Mouse (Mus musculus) CH12.LX (cell line): ENCODE measurements around the gene Ralgps2. TPM values are rescaled to one million over a fixed set of nuclear protein-coding genes. Genes with fewer than 3 reads are reported as not detected.

Experiments used
- DNase-seq: peaks from one replicate; pipeline ENCODE4 v3.0.0-alpha.2; 2013; ENCODE audit errors: extremely low read depth
- H3K27ac ChIP-seq: 2 replicates; pipeline ENCODE4 v1.5.1; 2012; ENCODE audit warnings: low read depth, mild to moderate bottlenecking, control low read depth, moderate library complexity; ENCODE audit not compliant: insufficient read depth
- H3K27me3 ChIP-seq: replicated peaks from 2 replicates; pipeline ENCODE3; 2012; ENCODE audit warnings: inconsistent platforms
- H3K36me3 ChIP-seq, 2 experiments: replicated peaks in 1 of 2; 2 replicates each; pipeline versions ENCODE3 to v1.6.1; 2012; ENCODE audit warnings: inconsistent platforms in 1 of 2, low read length in 1 of 2, mild to moderate bottlenecking in 1 of 2, mixed read lengths in 1 of 2, moderate library complexity in 1 of 2; ENCODE audit not compliant: control insufficient read depth in 1 of 2, insufficient read depth in 1 of 2
- H3K4me1 ChIP-seq, 2 experiments: 2 replicates each; pipeline ENCODE4 v1.6.1; 2012; ENCODE audit warnings: inconsistent platforms in 1 of 2, moderate library complexity in 1 of 2; ENCODE audit not compliant: insufficient read depth in 2 of 2, control insufficient read depth in 1 of 2
- H3K4me2 ChIP-seq: 2 replicates; pipeline ENCODE4 v1.6.1; 2012; ENCODE audit warnings: low read depth, mild to moderate bottlenecking, control low read depth; ENCODE audit not compliant: poor library complexity, insufficient read depth, severe bottlenecking
- H3K4me3 ChIP-seq, 3 experiments: fragments of 150-350 bp in 1 of 3; sonication (generic) in 1 of 3; replicated peaks in 1 of 3; 2 replicates each; pipeline versions ENCODE3 to v1.5.1; 2011 to 2012; ENCODE audit warnings: low read depth in 2 of 3, low read length in 2 of 3, mild to moderate bottlenecking in 2 of 3, moderate library complexity in 2 of 3, control low read depth in 1 of 3, improper control_type of control experiment in 1 of 3, inconsistent platforms in 1 of 3, mixed read lengths in 1 of 3; ENCODE audit not compliant: poor library complexity in 1 of 3
- H3K79me2 ChIP-seq: replicated peaks from 2 replicates; pipeline ENCODE4 v1.6.1; 2012; ENCODE audit warnings: mild to moderate bottlenecking, moderate library complexity; ENCODE audit not compliant: control insufficient read depth, poor library complexity, insufficient read depth, severe bottlenecking; ENCODE audit errors: extremely low read depth
- H3K9ac ChIP-seq: 2 replicates; pipeline ENCODE4 v1.6.1; 2012; ENCODE audit warnings: low read depth, mild to moderate bottlenecking, control low read depth, moderate library complexity; ENCODE audit not compliant: insufficient read depth
- H3K9me3 ChIP-seq: replicated peaks from 2 replicates; pipeline ENCODE3; 2012; ENCODE audit warnings: low read length, inconsistent platforms, mixed read lengths
- BHLHE40 ChIP-seq: IDR thresholded peaks from 2 replicates; pipeline ENCODE4 v1.6.1; 2011; ENCODE audit warnings: mild to moderate bottlenecking, low read depth, low read length, improper control_type of control experiment
- E2F4 ChIP-seq: IDR thresholded peaks from 2 replicates; pipeline ENCODE4 v1.6.1; 2011; ENCODE audit warnings: low read depth, low read length, improper control_type of control experiment; ENCODE audit not compliant: insufficient replicate concordance
- ELF1 ChIP-seq: IDR thresholded peaks from 2 replicates; pipeline ENCODE4 v1.6.1; 2014; ENCODE audit warnings: low read depth, mild to moderate bottlenecking, inconsistent platforms, low read length, improper control_type of control experiment
- GABPA ChIP-seq: IDR thresholded peaks from 2 replicates; pipeline ENCODE4 v1.6.1; 2012; ENCODE audit warnings: low read depth, low read length, improper control_type of control experiment, inconsistent platforms; ENCODE audit not compliant: insufficient replicate concordance
- HCFC1 ChIP-seq: IDR thresholded peaks from 2 replicates; pipeline ENCODE4 v1.6.1; 2012; ENCODE audit warnings: low read depth, mild to moderate bottlenecking, inconsistent platforms, low read length, improper control_type of control experiment
- JUN ChIP-seq: IDR thresholded peaks from 2 replicates; pipeline ENCODE4 v1.6.1; 2011; ENCODE audit warnings: low read depth, mild to moderate bottlenecking, low read length, improper control_type of control experiment, moderate library complexity; ENCODE audit not compliant: insufficient read depth
- KAT2A ChIP-seq: IDR thresholded peaks from 2 replicates; pipeline ENCODE4 v1.6.1; 2012; ENCODE audit warnings: low read length, improper control_type of control experiment, inconsistent platforms; ENCODE audit not compliant: insufficient replicate concordance
- MXI1 ChIP-seq: IDR thresholded peaks from 2 replicates; pipeline ENCODE4 v1.6.1; 2011; ENCODE audit warnings: mild to moderate bottlenecking, low read depth, low read length, improper control_type of control experiment
- NRF1 ChIP-seq: IDR thresholded peaks from 2 replicates; pipeline ENCODE4 v1.6.1; 2014; ENCODE audit warnings: low read depth, mild to moderate bottlenecking, inconsistent platforms, low read length, improper control_type of control experiment, moderate library complexity
- POLR2A ChIP-seq: IDR thresholded peaks from 2 replicates; pipeline ENCODE4 v1.6.1; 2011; ENCODE audit warnings: low read depth, mild to moderate bottlenecking, improper control_type of control experiment, low read length
- RCOR1 ChIP-seq: conservative IDR thresholded peaks from 2 replicates; pipeline ENCODE4 v1.6.1; 2012; ENCODE audit warnings: low read depth, mild to moderate bottlenecking, inconsistent platforms, low read length, improper control_type of control experiment
- SIN3A ChIP-seq: IDR thresholded peaks from 2 replicates; pipeline ENCODE4 v1.6.1; 2012; ENCODE audit warnings: low read length, improper control_type of control experiment, inconsistent platforms
- SMC3 ChIP-seq: IDR thresholded peaks from 2 replicates; pipeline ENCODE4 v1.6.1; 2011; ENCODE audit warnings: low read depth, low read length, improper control_type of control experiment
- TBP ChIP-seq: conservative IDR thresholded peaks from 2 replicates; pipeline ENCODE4 v1.6.1; 2011; ENCODE audit warnings: low read depth, low read length, improper control_type of control experiment
- TCF12 ChIP-seq: IDR thresholded peaks from 2 replicates; pipeline ENCODE4 v1.6.1; 2014; ENCODE audit warnings: low read depth, mild to moderate bottlenecking, inconsistent platforms, low read length, improper control_type of control experiment
- USF1 ChIP-seq: IDR thresholded peaks from 2 replicates; pipeline ENCODE4 v1.6.1; 2014; ENCODE audit warnings: low read depth, mild to moderate bottlenecking, inconsistent platforms, low read length, improper control_type of control experiment
- USF2 ChIP-seq: conservative IDR thresholded peaks from 2 replicates; pipeline ENCODE4 v1.6.1; 2011; ENCODE audit warnings: low read depth, low read length, improper control_type of control experiment
- dilution Hi-C: fragments of 300-500 bp; cut with MboI; formaldehyde crosslinking; loops from 2 replicates; pipeline ENCODE4 v1.14.3; 2020; ENCODE audit warnings: low sequenced_read_pairs; ENCODE audit not compliant: extremely low pct_unique_long_range_greater_than_20kb, extremely low pct_ligation_motif_present
- in situ Hi-C: fragments of 300-500 bp; cut with MboI; formaldehyde crosslinking; loops from 3 replicates; pipeline ENCODE4 v1.14.3; 2019; ENCODE audit warnings: low sequenced_read_pairs, low pct_ligation_motif_present, low pct_unique_long_range_greater_than_20kb, mixed read lengths
- polyA plus RNA-seq: library from polyadenylated mRNA; unstranded; fragments of >175 nt; gene quantifications from 2 replicates; pipeline ENCODE4 v1.2.1, GENCODE M21; 2012; ENCODE audit warnings: low read depth; ENCODE audit not compliant: insufficient read length
- total RNA-seq, 2 experiments: library from RNA; depleted of rRNA; stranded (reverse); fragments of 300-350 nt in 1 of 2; fragments of >200 nt in 1 of 2; gene quantifications; 2 replicates each; pipeline ENCODE4 v1.2.3; 2012 to 2014

Ralgps2 gene
- total and polyA plus RNA-seq, 3 experiments: 65.1 to 149 (median 133) TPM

GRCm38 (mm10) chr1:156854558-156854957, 84.9 kb downstream of the Ralgps2 start:
- in situ Hi-C loops: no loop called here
- H3K27me3 ChIP-seq: no peaks in the 10 kb centered on the region
- dilution Hi-C loops: no loop called here

GRCm38 (mm10) chr1:156852872-156853271, 86.6 kb downstream of the Ralgps2 start:
- no peak overlapping the region for H3K4me2 ChIP-seq
- H3K79me2 ChIP-seq: peaks cover 2% of the 10 kb centered on the region; the same call in 1 of the 2 replicates
- in situ Hi-C loops (no loop called here), dilution Hi-C loops (no loop called here)
- no peak overlapping the region for H3K4me3 ChIP-seq
- no peak overlapping the region for H3K9ac ChIP-seq
- TF ChIP-seq HCFC1 (no peak), JUN (no peak), USF1 (no peak), BHLHE40 (no peak), SIN3A (no peak)
- TF ChIP-seq, all 38 proteins: peak for 0
- Histone ChIP-seq H3K27ac (no peak overlapping the region), H3K36me3 (peaks cover 37 to 54% of the 10 kb centered on the region in 2 experiments), H3K27me3 (no peaks in the 10 kb centered on the region), H3K9me3 (peaks cover 2% of the 10 kb centered on the region), H3K4me1 (no peaks in the 10 kb centered on the region)
- no peak for DNase-seq

More at GRCm38 (mm10) chr1:156854558-156854957, 84.9 kb downstream of the Ralgps2 start:
- no peak for TF ChIP-seq NRF1
- no peak for TF ChIP-seq GABPA
- TF ChIP-seq SMC3: no peak
- no peak for TF ChIP-seq MXI1
- Histone ChIP-seq H3K27ac (no peak overlapping the region), H3K9ac (no peak overlapping the region), H3K79me2 (peaks cover 8% of the 10 kb centered on the region), H3K4me2 (no peak overlapping the region), H3K4me1 (peaks cover 0 to 5% of the 10 kb centered on the region in 2 experiments; a peak in 2 of 4 replicates), H3K9me3 (peaks cover 2% of the 10 kb centered on the region), H3K4me3 (no peak overlapping the region), H3K36me3 (peaks cover 46 to 64% of the 10 kb centered on the region in 2 experiments)
- no peak for DNase-seq

DNA sequence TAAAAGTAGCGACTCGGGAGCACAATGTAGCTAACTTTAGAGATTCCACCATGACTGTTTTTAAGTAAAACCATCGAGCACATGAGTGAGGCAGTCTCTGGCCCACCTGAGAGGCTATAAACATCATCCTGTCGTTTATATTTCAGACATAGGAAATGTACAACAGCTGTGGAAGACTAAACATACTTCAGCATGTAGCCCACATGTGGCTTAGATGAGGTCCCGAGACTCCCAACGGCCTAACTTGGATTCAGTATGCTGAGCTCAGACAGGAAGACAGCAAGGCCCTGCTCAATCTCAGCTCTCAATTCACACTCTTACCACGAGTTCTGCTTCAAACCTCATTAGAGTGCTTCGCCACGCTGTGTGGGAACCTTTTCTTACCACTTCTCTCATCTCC, 87.0 kb downstream of the Ralgps2 start:
- dilution Hi-C loops: no loop called here

More for the DNA sequence above, 87.0 kb downstream of the Ralgps2 start:
- Histone ChIP-seq H3K27me3 (no peaks in the 10 kb centered on the region), H3K4me1 (no peaks in the 10 kb centered on the region), H3K27ac (no peak overlapping the region), H3K36me3 (peaks cover 37 to 51% of the 10 kb centered on the region in 2 experiments), H3K4me3 (no peak overlapping the region), H3K79me2 (peaks cover 2% of the 10 kb centered on the region; the same call in 1 of the 2 replicates), H3K9ac (no peak overlapping the region), H3K9me3 (peaks cover 2% of the 10 kb centered on the region), H3K4me2 (no peak overlapping the region)
- no peak for TF ChIP-seq USF2
- no peak for TF ChIP-seq E2F4
- TF ChIP-seq BHLHE40: no peak
- TF ChIP-seq ELF1: no peak
- no peak for TF ChIP-seq RCOR1
- no peak for TF ChIP-seq KAT2A
- no peak for TF ChIP-seq TCF12
- no peak for TF ChIP-seq POLR2A
- TF ChIP-seq TBP: no peak
- TF ChIP-seq GABPA: no peak
- in situ Hi-C loops: no loop called here
- no peak for DNase-seq
